Mouse (Mus musculus): ENCODE measurements at regions not wholly inside any gene's neighbourhood (a gene's known extent, or its start where the extent isn't known, plus 50 kb on each side); places are given as distances from the start of the nearest gene placed in this dataset.

DNA sequence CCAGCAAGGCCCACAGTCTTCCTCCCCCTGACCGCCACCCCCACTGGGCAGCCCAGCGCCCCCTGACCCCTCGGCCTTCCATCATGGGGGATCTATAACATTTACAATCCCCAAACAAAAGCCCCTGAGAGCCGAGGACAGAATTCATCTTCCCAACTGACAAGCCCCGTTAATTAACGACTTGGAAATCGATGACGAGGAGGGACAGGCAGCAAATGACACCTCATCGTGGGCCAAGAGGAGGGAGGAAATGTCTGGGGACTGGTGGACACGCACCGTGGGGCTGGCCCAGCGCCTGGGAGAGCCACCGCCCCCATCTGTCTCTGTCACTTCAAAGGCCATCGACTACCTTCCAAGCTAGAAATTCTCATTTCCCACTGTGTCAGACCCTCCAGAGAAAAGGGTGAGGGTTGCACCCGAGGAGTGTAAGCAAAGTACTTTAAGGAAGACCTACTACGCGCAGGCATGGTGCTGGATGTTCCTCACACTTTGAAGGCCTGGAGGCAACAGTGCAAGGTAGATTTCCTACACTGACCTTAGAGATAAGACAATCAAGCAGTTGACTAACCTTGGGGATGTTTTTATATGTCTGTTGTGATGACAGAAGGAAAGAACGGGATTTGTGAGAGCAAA, 146.4 kb downstream of the Mrm1 start:
- TF ChIP-seq POLR2A (IDR thresholded peaks at IDR 0.05; ENCODE audit: insufficient read depth, low read depth, low read length), result no peak
- TF ChIP-seq CTCF (IDR thresholded peaks at IDR 0.05; ENCODE audit: insufficient read depth, low read depth, low read length), result no peak

Data from olfactory bulb, adult 2 months (tissue).